Mouse (Mus musculus): ENCODE measurements around the gene Sprtn. TPM values are rescaled to one million over a fixed set of nuclear protein-coding genes. Genes with fewer than 3 reads are reported as not detected.

The Sprtn gene
- polyA plus RNA-seq, 1 experiment from 2014 or later, result 13.5 TPM

DNA sequence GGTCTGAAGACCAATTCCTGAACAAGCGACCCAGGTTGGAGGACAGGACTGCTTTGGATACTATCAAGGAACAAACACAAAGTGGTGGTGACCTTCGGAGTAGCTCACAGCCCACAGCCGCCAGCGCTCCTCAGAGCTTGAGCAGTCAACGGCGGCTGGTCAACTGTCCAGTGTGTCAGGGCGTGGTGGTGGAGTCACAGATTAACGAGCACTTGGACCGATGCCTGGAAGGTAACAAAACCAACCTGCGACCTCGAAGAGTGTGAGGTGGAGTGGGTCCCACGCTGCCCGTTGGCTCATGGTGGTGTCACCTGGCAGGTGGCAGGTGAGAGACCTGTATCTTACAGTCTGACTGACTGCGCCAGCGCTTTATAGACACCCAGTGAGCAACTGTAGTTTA is 5.5 kb downstream of the Sprtn start:
- no peak for DNase-seq (ENCODE audit: low spot score)

DNA sequence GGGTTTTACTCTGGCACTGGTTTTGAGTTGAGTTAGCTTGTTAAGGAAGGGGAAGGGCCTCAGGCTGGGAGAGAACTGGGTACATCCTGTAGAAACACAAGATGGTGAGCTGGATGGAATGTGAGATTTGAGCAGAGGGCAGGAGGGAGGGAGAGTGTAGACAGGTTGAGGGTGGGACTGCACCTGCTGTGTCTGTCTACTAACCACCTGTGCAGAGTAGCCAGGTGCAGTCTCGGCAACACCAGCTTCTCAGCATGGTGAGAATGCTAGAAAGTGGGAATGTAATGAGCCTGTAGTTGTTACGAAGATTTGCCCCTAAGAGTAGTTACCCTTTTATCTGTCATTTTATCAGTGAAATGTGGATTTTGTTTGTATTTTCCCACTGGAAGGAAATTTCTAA is 7.8 kb downstream of the Sprtn start:
- no peak for DNase-seq (ENCODE audit: low spot score)

DNA sequence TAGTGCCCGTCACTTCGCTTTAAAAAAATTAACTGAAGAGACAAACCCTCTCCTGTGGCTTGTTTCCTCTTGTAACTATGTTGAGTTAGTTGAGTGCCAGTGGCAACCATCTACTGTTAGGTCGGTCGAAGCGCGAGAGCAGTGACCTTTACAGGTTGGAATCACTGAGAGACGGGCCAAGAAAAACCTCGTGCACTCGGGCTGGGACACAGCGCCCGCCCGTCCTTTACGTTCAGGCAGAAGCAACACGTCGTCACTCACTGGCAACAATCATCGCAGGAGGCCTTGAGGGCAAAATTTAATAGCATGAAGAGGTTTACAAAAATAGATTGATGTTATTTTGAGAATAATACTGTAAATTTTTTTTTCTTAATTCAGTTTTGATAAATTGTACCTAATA is 12.2 kb downstream of the Sprtn start:
- DNase-seq (ENCODE audit: low spot score), result no peak

DNA sequence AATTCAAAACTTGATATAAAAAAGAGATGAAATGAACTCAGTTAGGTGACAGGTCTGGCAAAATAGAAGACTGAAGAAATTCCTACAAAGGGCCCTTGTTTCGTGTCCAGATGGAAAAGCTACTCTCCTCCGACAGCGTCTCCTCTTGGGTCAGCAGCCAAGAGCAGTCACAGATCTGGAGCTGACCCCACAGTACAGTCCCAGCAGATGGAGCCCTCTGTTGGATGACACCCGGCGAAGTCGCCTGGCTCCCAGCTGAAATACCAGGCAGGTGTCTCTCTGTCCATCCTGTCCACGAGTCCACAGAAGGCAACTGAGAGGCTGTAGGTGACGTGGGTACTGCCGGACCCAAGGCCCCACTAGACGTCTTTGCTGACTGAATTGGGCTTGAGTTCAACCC is 12.7 kb downstream of the Sprtn start:
- no peak for DNase-seq (ENCODE audit: low spot score)

DNA sequence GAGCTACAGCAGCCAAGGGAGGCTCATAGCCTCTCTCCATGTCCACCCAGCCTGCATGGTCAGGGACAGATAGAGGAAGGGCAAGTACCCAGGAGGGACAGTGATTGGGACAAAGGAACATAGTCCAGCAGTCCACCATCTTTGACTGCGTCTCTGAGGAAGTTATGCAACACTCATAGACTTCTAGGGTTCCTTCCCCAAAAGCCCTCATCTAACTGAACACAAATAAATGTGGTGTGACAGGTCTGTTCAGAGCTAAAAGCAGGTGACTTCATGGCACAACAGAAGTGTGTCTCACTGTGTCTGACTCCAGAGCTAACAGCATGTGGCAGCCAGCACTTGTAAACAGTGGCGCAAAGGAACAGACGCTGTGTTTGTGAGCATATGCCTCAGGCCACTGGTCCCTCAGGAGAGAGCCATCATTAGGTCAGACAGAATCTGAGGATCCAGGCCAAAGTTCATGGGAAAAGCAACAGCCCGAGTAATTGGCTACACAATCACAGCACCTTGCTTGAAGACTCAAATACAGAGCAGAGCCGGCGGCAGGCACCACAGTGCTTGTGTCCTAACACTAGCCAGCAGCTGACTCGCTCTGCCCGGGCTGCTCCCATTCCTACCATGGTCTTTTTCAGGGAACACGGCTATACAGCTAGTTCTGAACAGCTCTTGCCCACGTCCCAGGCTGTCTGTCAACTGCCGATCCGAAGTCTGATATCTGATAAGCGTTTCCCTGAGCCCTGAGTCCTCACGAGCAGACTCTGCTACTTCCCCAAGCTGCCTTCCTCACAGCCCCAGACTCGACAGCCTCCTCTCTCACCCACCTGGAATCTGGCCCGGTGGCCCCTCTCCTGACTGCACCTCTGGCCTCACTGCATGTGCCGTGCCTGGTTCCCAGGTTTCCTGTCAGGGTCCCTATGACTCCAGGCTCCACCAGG is 14.5 kb downstream of the Sprtn start:
- DNase-seq (ENCODE audit: low spot score), result no peak

DNA sequence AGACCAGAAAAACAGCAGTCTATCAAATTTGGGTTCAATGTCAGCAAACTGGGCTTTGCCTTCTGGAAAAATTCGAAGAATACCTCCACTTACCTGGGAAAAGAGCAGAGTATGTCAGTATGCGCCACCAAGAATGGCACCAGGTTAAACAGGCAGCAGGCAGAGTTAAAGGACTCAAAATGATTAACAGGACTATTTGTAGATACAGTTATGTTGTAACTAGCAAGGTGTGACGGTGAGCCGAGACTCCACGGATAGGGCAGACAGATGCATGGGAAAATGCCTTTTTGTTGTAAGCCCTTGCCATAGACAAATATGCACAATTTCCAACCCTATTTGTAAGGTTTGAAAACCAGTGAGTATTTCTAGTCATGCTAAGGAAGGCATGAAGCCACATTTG is 16.4 kb downstream of the Sprtn start:
- DNase-seq (ENCODE audit: low spot score), result no peak

DNA sequence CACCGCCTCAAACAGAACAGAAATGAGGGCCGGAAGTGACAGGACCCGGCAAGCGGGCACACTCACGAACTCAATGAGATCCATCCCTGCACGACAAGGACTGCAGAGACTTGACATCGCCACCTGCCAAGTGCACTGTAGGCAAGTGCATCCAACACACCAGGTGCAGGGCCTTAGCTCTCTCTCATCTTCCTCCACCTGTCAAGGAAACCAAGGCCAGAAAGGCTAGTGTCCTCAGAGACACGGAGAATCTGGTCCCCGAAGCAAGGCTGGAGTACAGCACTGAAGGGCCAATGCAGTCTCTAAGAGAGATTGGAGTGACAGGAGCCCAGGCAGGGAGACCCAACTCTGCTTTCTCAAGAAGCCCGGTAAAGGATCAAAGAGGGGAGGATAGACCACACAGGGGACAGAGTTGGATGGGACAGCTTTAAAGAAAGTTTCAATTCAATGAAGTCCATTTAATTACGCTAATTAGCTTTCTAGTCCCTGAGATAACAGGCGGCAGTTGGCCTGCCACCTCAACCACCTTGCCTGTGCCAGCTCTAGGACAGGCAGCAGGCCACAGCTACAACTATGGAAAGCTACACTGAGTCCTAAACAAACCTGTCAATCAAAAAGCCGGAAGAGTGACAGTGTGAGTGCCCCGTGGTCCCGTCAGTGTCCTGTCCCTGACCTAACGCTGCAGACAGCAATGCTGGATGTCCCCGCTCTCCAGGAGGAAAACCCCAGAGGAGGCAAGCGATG is 20.2 kb downstream of the Sprtn start:
- DNase-seq (ENCODE audit: low spot score), result no peak

DNA sequence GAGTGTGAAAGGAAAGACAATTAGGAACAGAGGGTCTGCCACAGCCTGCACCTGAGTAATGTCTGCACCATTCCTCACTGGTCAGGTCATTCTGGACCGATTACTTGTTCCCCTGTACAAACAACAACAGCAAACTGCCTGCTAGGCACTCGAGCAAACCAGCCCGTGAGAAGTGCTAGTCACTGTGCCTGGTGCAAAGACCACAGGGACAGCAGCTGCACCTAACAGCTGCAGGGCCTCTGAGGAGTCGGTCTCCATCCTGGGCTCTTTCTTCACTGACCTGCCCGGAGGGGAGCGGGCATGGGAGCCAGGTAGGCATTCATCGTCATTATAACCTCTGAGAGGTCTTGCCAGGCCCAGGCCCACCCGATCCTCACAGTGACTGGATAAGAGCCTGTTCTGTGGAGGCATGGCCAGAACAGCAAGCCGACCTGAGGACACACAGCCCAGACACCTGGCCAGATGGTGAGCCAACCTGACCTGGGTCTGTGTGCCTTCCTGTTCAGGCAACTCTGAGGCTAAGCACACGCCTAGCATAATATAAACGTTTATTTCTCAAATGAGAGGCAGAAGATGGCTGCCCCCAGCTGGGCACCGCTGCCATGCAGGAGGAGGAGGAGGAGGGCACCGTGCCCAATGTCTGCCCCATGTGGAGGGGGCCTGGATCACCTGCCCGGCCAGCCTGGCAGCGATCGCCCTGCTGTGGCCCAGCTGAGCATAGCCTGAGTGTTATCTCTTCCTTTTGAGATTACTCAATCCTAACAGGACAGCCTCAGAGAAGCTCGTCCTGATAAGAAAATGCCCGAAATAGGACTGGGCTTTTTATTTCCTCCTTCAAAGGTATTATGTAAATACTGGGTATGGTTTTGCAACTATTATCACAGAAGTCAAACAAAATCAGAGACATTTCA is 23.9 kb downstream of the Sprtn start:
- no peak for DNase-seq (ENCODE audit: low spot score)

DNA sequence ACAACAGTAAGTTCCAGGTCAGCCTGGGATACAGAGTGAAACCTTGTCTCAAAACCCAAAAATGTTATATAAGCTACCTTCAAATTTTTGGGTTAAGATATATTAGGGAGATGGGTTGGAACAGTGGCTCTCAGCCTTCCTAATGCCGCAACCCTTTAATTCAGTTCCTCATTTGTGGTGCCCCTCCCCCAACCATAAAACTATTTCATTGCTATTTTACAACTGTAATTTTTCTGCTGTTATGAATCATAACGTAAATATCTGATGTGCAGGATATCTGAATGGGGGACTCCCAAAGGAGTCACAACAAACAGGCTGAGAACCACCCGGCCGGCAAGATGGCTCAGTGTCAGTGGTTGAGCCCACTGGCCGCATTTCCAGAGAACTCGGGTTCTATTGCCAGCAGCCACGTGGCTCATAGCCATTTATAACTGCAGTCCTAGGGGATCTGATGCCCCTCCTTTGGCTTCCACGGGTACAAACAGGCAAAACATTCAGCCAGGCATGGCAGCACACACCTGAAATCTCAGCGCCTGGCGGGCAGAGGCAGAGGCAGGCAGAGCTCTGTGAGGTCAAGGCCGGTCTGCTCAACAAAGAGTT is 24.9 kb downstream of the Sprtn start:
- no peak for DNase-seq (ENCODE audit: low spot score)

DNA sequence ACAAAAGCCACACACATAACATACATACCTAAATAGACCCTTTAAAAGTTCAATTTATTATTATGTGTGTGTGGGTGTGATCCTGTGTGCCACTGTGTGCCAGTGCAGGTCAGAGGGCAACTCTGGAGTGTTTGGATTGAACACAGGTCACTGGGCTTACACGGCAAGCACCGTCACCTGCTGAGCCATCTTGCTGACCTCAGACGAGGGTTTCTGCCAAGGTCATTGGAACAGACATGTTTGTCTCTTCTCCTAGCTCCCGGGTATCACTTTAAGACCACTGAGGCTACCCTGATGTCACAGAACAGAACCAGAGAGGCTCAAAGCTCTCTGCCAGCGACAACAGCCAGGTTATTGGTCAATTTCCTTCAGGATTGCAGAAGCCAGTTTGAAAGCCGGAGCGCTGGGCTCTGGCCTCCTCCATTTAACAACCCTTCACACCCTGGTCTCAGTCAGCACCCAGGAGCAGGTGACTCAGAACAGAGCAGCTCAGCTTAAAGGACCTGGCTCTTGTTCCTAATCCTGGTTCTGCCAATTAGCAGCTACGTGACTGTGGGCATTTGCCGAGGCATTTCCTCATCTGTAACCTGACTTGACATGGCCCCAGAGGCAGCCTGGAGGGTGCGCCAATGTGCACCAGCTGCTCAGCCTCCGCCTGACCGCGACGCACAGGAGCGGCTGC is 26.4 kb downstream of the Sprtn start:
- no peak for DNase-seq (ENCODE audit: low spot score)

DNA sequence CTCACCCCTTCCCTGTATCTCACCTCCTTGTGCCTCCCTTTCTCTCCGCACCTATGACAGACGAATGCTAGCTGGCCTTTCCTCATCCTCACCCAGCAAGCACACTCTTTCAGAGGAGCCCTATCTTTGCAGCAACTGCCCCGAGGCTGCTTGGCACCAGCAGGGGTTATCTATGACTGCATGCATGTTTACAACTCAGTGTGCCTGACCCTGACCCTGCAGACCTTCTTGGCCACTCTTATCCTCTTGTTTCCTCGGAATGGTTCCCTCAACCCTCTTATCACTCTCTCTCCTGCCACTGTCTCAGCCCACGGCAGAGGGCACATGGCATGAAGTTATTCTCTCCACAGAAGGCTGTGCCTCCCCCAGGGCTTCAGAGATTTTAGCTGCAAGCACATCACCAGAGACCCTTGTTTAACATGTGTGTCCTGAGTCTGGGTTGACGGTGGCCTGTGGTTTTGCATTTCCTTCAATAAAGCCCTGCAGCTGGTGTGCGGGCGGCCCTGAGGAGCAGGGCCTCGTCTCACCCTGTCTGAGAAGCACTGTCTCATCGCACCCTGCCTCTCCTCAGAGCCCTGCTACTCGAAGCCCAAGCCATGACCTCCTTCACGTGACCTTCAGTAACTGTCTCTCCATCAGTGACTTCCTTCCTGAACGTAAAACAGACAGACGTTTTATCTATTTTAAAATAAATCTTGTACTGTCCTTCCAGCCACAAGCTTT is 28.0 kb downstream of the Sprtn start:
- DNase-seq (ENCODE audit: low spot score), result peak; percentile 53

DNA sequence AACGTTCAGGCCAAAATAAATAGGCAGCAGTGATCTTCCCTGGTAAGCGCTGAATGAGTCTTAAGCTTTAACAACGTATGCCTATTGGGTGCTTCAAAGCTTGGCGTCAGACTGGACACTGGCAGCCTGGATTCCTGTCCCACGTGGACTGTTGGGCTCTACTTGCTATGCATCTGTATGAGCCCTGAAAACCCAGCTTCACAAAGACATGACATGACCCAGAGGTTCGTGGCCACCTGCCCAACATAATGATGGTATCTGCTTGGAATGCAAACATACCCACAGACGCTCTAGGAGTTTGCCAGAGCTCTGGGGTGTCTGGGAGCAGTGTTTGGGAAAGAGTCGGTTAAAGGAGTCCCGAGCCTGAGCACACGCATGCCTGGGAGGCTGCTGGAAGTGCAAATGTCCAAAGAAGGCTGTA is 28.7 kb downstream of the Sprtn start:
- no peak for DNase-seq (ENCODE audit: low spot score)

DNA sequence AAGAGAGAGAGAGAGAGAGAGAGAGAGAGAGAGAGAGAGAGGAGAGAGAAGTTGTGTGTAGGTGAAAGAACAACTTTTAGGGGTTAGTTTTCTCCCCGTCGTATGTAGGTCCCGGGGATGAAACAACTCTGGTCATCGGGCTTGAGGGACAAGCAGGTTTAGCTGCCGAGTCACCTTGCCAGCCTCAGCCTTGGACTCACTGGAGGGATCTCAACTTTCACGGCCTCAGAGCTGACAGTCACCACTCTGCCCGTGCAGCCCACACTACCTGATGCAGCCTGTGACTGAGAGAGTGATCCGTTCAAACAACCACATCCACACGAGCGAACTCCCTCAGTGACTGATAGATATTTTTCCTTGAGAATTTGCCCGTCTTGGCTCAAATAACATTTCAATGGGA is 31.3 kb downstream of the Sprtn start:
- no peak for DNase-seq (ENCODE audit: low spot score)

DNA sequence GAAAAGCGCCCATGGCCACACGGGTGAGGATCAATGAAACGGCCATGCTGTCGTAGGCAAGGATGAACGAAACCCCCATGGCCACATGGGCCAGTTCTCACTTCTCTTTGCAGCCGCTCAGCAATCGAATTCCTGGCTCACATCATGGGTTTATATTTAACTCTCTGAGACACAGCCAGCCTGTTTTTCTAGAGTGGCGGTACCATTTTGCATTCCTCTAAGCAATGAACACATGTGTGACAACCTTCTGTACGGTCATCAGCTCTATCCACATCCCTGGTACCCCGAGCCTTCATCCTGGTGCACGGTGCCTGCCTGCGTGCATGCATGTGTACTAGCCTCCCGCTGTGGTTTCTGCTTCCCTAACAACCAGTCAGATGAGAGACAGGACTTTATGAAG is 32.4 kb downstream of the Sprtn start:
- DNase-seq (ENCODE audit: low spot score), result no peak

DNA sequence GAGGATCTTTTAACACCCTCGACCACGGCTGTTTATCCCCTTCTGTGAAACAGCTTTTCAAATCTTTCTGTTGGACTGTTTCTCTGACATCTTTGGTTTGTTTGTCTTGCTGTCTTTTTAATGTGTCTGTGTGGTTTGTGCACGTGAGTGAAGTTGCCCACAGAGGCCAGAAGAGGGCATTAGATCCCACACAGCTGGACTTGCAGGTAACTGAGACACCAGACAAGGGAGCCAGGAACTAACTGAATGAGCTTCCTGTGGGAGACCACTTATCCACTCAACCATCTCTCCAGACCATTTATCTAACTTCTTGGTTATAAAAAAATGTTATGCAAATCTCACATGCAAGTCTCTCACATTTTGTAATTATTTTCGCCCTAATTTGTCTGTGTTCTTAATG is 33.0 kb downstream of the Sprtn start:
- peak; percentile 37 for DNase-seq (ENCODE audit: low spot score)

DNA sequence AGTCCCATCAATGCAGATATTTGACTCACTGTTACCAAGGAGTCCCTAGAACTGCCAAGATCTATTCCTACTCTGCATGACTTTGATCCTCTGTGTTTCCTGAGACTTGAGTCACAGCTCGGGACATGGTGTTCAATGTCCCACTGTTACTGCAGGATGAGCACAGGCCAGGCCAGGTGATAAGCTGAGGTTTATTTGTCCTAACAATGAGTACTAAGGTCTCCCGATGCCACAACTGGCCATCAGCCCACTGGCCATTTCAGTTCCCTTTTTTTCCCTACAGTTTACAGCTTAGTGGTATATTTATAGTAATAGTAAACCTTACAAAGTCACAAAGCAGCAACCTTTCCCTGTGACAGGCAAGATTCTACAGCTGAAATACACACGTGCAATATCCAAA is 34.7 kb downstream of the Sprtn start:
- no peak for DNase-seq (ENCODE audit: low spot score)

DNA sequence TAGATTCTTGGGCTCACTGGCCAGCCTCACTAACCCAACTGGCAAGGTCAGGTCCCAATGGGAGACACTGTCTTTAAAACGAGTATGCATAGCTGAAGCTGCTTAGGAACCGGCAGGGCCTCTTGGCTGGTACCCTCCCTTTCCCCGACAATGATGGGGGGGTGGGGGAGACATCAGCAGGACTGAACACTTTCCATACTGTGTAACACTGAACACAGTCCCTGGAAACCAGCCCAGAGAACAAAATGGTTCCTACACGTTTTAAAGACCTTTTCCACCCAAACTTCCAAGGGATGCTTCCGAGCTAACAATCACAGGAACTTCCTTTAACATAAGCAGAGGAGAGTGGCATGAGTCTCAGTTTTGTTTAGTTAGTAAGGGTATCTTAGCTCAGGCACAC is 37.4 kb downstream of the Sprtn start:
- no peak for DNase-seq (ENCODE audit: low spot score)

DNA sequence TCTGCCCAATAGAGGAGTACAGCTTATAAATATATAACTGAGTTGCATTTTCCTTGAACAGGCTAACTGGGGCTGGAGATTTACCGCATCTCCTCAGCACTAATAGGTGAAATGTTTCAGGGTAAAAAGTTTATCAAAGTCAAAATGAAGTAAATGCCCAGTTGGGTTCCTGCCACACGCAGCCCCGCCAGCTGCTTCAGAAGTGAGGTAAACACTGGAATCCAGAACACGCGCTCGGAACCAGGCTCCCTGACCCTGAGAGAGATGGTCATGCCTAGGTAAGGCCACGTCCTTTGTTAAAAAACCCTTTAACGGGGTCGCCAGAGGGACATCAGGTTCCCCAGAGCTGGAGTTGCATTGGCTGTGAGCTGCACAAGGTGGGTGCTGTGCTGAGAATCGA is 39.0 kb downstream of the Sprtn start:
- no peak for DNase-seq (ENCODE audit: low spot score)

DNA sequence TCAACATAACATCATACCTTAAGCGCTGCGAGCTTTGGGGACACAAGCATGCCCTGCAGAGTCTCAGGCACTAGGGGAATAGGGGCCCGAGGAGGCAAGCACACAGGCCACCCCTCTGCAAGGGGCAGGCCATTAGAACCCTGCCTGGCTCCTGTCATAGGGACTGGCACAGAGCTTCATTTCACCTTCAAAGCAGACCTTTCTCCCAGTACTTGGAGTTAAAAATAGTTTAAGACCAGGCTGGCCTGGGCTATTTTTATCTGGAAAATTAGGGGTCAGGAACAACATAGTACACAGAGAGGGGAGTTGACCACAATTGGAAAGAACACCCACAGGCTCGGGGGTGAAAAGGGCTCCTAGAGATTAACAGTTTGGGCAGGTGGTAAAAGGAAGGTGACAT is 39.6 kb downstream of the Sprtn start:
- DNase-seq (ENCODE audit: low spot score), result no peak

DNA sequence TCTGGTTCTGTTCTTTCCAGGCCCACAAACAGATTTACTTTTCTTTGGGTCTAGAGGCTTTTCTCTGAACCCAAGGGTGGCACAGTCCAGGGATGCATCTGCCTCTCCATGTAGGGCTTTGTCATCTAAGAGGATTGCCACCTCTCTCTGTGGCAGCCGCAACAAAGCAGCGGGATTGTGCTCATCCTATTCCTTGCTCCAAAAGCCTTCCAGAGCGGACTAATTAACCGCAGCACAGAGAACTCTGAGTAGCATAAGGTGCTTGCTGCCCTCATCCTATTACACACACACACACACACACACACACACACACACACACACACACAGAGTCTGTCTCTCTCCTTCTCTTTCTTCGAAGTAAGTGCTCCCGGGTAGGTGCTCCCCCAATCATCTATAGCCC is 46.1 kb downstream of the Sprtn start:
- DNase-seq (ENCODE audit: low spot score), result no peak

All from thymus, postnatal 0 days (tissue).